Mouse (Mus musculus): Measurements from ENCODE around the gene Shroom1.
A peak's percentile ranks its signal among the peaks of the same experiment; 100 is the strongest.

Shroom1 gene

DNA sequence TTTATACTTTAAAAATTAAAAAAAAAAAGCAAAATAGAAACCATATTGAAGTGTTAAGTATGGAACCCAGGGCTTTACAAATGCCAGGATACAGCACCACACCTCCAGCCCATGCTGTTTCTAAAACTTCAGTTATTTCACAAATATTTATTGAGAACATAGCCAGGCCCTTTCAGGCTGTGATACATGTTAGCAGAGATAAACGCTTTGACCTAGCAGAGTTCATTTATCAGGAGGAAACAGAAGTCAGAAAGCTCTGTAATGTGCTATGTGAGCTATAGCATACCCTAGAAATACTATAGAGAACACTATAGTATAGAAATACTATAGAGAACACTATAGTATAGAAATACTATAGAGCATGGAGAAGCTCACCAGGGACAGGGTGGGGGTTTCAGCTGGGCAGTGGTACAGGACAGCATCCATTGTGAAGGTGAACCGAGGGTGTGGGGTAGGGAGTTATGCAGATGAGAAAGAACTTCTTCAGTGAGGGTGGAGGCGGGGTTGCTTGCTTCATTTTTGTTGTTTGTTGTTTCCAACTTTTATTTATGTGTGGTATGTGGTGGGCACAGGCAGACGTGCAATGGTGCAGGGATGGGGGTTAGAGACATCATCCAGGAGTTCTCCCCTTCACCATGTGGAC lies 24.2 kb downstream of the Shroom1 start:
- DNase-seq, result no peak

DNA sequence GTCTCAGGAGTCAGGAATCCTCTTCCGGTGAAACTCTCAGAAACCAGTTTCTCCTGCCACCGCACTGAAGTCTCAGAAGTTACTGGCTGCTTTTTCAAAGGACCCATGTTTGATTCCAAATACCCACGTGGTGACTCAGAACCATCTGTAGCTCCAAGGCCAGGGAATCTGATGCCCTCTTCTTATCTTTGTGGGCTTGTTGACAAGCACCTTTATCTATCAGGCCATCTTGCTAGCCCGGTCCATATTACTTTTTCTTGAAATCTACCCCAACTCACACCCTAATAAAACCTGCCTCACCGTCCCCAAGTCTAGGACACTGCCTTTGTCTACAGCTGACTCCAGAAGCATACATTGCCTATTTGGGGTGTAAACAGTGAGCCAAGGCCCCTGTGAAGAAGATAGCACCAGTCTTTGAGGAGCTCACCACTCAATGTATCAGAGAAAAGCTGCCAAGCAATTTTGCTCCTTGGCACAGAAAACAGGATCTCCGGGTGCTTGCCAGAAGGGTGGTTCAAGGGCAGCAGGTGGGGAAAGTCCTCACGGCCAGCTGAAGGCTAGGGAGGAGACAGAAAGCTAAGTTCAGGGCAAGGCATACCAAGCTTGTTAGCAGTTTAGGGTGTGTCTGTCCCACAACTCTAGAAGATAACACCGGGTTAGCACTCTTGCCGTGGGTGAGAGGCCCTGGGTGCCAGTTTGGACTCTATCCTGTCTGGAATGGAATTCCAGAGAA lies 26.3 kb downstream of the Shroom1 start:
- DNase-seq, result no peak

DNA sequence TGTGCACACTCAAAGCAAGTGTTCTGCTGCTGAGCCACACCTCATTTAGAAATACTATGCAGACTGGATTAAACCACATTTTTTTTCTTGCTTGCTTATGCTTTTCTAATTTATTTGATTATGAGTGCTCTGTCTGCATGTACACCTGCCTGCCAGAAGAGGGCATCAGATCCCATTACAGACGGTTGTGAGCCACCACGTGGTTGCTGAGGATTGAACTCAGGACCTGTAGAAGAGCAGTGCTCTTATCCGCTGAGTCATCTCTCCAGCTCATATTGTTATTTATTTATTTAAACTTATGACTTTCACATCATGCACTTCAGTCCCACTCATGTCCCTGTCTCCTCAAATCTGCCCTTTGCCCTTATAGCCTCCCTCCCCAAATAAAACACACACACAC lies 28.7 kb downstream of the Shroom1 start:
- DNase-seq, result no peak

DNA sequence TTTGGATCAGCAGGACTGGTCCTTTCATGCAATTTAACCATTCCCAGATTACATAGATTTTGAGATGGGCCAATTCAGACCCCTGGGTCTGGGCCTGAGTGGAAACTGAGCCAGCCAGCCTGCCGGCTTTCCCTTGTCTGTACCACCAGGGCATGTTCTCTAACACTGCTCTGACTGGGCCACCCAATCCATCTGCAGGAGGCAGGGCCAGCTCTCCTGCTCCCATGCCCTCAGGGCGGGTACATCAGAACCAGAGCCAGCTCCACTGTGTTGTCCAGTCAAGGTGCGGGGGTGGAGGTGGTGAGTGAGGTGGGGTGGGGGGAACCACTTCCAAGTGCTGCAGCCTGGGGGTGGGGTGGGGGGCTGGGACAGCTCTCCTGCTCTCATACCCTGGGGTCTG lies 29.3 kb downstream of the Shroom1 start:
- DNase-seq, result no peak

DNA sequence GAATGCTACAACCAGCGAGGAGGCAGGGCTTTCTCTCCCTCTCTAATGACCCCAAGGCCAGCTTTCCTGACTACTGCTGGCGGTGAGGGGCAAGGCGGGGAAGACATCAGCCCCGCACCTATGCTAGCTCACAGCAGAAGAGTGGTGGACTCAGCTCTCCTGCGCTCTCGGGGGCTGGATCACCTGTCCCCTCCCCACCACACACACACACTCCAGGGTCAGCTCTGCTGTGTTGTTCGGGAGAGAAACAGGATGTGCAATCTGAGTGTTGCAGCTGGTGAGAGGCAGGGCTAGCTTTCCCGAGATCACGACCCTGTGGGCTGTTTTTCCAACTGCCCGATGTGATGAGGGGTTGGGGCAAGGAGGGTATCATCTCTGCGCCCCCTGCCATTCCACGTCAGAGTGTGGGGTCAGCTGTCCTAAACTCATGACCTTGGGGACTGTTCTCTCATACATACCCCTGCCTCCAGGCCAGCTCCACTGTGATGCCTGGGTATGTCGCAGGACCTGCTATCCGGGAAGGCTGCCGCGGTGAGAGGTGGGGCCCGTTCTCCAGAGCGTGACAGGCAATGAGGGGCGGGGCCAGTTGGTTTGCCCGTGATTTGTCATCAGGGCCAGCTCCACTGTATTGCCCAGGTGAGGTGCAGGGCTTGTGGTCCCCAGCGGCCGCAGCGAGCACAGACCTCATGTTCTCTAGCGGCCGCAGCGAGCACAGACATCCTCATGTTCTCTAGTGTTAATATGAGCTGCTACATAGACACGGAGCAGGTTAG lies 30.0 kb downstream of the Shroom1 start:
- peak; percentile 73 for DNase-seq

DNA sequence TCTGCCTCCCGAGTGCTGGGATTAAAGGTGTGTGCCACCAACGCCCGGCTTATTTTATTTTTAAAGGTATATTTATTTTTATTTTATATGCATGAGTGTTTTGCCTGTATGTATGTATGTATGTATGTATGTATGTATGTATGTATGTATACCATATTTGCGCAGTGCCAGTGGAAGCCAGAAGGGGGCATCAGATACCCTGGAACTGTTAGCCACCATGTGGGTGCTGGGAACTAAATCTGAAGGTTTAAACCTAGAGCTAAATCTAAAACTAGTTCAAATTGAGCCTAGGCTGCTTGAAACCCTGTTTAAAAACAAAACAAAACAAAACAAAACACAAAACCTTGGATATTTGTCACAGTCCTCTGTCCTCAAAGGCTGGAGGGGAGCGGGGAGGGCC lies 32.0 kb downstream of the Shroom1 start:
- no peak for DNase-seq

DNA sequence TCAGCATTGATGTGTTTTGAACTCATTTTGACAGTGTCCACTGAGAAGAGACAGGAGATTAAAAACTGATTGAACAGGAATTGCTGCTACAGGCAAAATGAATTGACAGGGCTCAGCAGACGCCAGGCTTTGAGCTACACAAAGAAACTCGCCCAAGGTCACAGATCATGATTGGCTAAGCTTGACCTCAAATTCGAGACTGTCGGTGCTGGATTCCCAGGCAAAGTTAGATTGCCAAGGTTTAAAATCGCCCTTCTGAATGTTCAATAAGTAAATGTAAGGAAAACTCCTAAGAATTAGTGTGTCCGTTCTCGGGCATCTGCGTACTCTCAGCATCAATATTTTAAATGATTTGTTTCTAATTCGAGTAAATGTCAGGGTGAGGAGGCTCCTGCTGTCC lies 32.4 kb downstream of the Shroom1 start:
- DNase-seq, result no peak

DNA sequence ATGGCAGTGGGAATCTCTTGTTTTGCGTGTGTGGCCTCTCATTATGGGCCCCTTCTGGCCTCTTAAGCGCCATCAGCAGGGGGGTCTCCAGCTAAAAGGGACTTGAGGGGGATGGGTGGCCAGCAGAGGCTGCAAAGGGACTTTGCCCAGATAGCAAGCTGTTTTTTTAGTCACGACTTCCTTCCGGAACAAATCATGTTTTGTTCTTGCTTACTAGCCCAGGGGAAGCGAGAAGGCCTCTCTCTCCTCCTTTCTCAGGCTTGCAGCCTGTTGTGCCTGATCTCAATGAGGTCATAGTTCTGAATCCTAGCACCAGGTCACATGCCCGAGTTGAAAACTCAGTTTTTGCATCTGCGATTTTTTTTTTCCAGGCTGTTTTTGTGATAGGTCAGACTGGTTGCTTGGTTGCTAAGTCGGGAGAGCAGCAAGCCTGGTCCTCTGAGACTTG lies 35.0 kb downstream of the Shroom1 start:
- DNase-seq, result no peak

DNA sequence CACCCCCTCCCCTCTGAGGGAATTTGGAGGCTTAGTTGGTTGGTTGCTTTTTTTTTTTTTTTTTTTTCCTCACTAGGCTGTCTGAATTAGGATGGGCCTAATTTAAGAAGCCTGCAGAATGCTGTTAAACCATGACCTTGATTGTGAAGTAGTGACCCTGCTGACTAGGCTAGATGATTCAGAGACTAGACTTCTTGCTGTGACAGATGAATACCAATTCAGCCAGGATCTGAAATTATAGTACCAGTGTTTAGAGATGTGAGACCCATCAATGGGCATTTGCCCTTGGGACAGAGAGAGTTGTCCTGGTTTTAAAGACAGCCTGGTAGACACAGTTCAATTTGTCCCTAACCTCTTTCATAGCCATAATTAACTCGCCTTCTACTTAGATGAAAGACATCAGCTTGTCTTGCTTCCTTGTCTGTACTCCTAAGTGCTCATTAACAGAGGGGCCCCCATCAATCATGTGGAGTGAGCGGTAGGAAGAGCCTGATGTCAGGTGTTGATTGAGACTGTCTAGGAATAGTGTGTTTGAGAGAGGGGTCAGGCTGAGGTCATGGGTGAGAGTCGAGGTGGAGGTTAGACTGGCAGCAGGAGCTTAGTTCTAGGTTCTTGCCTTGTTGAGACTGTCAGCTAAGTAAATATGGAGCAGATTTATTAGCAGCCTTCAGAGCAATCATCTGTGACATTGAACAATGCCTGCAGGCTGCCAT lies 36.4 kb downstream of the Shroom1 start:
- no peak for DNase-seq

DNA sequence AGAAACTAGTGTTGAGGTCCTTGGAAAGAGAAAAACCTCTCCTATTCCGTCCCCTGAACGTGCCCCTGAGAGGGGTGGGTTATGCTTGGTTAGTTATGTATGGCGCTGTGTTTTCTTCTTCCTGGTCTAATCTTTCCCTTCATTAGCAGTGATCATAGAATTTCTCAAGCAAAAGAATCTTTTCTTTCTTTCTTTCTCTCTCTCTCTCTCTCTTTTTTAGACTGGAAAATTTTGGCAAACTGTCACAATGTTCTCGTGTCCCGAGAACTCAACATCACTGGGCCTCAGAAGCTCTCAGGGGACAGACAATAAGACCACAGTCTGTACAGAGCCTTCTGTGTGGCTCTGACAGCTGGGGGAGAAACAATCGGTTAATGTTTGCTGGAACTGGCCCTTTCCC lies 38.4 kb downstream of the Shroom1 start:
- DNase-seq, result no peak

DNA sequence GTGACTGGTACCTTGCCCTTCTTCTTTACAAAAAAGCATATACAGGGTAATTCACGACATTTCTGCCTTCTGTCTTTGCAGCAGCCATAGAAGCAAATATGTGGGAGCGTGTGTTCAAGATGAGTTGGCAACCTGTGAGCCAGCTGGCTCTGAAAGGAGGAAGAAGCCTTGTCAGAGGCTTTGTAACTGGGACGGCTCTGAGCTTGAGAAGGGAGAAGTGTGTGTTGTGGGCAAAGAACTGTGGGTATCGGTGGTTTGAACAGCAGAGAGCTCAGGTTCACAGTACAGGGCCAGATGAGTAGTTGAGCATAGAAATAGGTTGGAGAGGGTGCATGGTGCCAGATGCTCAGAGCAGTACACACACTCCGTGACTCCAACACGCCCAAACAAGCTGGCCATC lies 39.9 kb downstream of the Shroom1 start:
- DNase-seq, result no peak

DNA sequence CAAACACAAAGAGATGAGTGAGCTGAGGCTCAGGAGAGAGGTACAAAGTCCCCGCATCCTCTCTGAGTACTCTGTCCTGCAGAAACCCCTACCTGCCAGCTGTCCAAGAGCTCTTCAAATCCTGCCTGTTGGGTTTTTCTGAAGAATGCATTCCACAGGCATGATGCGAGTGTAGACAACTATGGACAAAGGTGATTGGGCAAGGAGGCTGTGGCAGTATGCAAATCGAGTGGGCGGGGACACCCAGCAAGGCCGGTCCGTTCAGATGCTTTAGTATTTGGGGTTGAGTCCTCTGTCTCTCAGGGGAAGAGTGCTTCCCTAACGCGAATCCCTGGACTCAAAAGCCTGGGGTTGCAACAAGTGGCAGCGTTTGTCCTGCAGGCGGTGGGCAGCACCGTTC lies 43.6 kb downstream of the Shroom1 start:
- DNase-seq, result peak; percentile 47

DNA sequence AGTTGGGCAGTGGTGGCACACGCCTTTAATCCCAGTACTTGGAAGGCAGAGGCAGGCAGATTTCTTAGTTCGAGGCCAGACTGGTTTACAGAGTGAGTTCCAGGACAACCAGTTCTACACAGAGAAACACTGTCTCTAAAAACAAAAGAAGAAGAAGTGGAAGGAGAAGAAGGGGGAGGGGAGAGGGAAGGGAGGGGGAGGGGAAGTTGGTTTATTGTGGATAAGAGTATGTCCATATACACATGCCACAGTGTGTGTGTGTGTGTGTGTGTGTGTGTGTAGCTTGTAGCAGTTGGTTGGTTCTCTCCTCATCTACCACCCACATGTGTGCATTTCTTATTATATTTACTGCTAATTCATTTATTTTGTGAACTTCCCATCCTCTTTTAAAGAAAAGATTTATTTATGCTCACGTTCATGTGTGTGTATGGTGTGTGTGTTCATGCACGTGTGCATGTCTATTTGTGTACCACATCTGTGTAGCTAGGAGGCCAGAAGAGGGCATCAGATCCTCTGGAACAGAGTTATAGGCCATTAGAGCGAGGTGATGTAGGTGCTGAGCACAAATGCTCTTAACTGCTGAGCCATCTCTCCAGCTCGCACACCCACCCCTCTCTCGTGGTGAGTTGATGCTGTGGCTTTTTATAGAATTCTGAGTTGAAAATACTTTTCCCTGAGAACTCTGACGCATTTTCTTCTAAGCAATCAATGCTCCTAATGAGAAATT lies 45.2 kb downstream of the Shroom1 start:
- no peak for DNase-seq

DNA sequence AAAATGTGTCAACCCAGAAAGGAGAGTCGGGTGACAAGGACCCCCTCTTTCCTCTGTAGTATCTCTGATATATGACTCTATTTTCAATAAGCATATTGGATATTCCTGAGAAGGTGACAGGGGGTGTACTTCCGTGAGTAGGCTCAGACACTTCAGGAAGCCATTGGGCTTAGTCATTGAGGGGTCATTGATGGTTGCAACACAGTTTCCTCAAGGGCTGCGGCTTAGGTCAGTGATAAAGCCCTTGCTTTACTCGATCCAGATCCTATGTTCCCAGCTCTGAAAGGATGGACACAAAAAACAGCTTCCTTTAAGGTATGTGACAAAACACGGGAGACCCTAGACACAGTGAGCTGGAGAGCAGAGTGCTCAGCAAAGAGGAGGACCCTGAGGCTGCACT lies 46.7 kb downstream of the Shroom1 start:
- DNase-seq, result no peak

DNA sequence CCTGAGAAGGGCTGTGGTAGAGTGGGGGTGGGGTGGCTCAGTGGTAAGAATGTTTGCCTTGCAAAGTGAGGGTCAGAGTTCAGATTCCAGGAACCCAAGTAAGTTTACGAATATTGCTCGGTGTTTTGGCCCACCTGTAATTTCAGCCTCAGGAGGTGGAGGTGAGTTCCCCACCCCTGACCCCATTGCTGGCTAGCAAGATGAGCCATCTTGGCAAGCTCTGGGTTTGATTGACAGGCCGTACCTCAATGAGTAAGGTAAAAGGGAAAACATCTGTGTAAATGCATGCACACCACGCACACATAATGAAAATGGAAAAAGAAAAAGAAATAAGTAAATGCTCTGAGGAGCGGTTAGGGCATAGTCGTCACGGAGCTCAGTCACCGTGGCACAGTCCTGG lies 47.4 kb downstream of the Shroom1 start:
- no peak for DNase-seq

DNA sequence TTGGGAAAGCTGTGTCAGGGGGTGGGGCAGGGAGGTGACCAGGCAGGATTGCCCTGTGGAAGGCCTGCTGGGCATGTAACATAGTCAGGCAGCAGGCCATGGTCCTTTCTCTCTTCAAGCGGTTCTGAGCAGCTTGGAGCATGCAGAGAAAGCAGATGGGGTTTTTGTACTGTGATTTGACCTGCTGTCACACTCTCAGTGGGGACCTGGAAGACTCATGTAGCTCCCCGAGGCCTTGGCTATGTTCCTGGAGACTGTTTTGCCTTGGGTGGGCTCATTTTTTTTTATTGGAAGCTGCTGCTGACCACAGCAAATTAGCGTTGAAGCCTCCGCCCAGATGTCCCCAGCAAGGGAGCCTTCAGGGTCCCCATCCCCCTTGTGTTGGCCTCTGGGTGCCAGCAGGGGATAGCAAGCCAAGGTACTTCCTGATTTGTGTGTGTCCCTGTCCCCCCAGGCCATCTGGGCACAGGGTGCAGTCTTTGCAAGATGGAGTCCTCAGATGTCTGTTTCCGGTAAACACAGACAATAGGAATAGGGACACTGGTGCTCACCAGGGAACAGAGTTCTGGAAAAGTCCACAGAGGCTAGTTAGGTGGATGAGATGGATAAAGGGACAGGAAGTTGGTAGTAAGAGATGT lies 48.1 kb downstream of the Shroom1 start:
- DNase-seq, result no peak

DNA sequence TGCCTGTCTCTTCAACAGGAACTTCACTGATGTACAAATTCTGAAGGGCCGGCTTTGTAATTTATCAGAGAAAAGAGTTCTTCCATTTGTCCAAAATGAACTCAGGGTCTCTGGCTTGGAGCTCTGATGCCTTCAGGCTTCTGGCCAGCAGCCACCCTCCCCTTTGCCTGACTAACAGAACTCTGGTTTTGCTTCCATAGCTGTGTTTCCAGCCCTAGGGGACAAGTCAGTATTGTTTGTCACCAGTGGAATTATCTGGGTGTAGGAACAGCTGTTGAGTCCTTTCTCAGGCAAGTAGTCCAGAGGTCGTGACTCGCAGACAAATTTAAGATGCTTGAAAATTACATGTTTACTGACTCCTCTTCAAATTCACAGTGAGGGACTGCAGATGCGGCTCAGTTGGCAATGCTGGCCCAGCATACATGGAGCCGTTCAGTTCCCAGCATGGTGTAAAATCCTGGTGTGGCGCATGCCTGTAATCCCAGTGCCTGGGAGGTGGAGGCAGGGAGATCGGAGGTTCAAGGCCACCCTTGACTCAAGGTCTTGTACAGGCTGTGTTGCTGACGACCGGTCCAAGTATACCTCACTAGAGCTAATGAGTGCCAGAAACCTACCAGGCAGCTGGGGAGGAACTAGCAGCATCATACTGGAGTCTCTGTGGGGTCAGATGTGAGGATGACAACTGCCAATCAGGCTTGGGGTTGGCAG lies 50.2 kb downstream of the Shroom1 start:
- DNase-seq, result peak; percentile 57

DNA sequence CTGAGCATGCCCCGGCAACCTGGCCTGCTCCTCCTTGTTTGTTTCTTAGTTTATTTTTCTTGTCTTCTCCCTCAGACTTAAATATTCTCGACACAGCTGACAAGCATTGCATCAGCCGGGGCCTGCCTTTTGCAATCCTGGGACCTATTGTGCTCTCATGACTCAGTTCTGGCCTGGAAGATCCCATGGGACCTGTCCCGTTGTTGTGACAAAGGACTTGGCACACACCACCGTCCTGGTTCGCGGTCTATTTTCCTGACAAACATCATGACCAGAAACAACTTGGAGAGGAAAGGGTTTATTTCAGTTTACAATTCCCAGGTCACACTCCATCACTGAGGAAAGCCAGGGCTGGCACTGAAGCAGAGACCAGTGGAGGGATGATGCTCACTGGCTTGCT lies 51.1 kb downstream of the Shroom1 start:
- DNase-seq, result peak; percentile 52

DNA sequence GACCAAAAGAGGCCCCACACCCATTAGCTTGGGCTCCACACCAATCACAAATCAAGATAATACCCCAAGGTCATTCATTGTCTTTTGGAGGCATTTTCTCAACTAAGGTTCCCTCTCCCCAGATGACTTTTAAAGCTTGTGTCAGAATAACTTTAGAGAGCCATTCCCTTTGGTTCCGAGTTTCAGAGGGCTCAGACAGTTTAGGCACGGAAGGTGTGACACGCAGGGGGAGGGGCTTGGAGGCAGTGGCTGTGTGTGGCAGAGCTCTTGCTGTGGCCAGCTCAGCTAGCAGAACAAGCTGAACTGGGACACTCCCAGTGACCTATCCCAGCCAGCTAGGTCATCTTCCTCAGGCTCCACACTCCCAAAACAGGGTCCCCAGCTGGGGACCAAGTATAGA lies 51.6 kb downstream of the Shroom1 start:
- no peak for DNase-seq

DNA sequence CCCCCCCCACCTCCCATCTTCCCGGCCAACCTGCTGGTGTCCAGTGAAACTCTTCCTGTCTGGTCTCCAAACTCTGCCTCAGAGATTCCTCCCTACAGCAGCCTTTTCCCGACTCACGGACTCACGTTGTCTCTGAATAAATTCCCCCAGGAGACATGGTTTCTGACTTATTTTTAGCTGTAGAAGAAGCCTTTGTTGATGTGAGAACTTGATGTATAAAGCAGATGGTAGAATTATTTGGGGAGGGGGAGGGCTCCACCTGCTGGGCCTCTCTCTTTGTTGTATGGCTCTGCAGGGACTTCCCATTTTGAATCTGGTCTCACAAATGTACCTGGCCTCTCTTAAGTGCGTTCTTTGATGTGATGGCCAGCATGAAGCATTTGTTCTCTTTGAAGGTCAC lies 53.3 kb downstream of the Shroom1 start:
- no peak for DNase-seq

Data from kidney, postnatal 10 days (tissue).